Mouse (Mus musculus) forebrain, embryonic 12.5 days (tissue): Measurements from ENCODE around the gene Sephs2. TPM values are rescaled to one million over a fixed set of nuclear protein-coding genes. Genes with fewer than 3 reads are reported as not detected.

Experiments used
- ATAC-seq: fragments of 200-750 bp; cut with Nextera tagmentation; 2 replicates; pipeline ENCODE4 v1.8.0; 2017; ENCODE audit warnings: moderate TSS enrichment; ENCODE audit not compliant: low FRiP score
- H3K27ac ChIP-seq: fragments of 300-500 bp; sonication (generic); 2 replicates; pipeline ENCODE4 v1.5.1; 2016; ENCODE audit warnings: mild to moderate bottlenecking
- H3K27me3 ChIP-seq: fragments of 300-500 bp; sonication (generic); 2 replicates; pipeline ENCODE4 v1.6.1; 2016; ENCODE audit warnings: mild to moderate bottlenecking
- H3K36me3 ChIP-seq: fragments of 300-500 bp; sonication (generic); replicated peaks from 2 replicates; pipeline ENCODE4 v1.6.1; 2016; ENCODE audit warnings: mild to moderate bottlenecking
- H3K4me1 ChIP-seq: fragments of 300-500 bp; sonication (generic); 2 replicates; pipeline ENCODE4 v1.6.1; 2016
- H3K4me2 ChIP-seq: fragments of 300-500 bp; sonication (generic); 2 replicates; pipeline ENCODE4 v1.6.1; 2016; ENCODE audit warnings: mild to moderate bottlenecking, moderate library complexity
- H3K4me3 ChIP-seq: fragments of 300-500 bp; sonication (generic); replicated peaks from 2 replicates; pipeline ENCODE4 v1.5.1; 2016; ENCODE audit warnings: mild to moderate bottlenecking
- H3K9ac ChIP-seq: fragments of 300-500 bp; sonication (generic); 2 replicates; pipeline ENCODE4 v1.6.1; 2016; ENCODE audit warnings: mild to moderate bottlenecking
- H3K9me3 ChIP-seq: fragments of 300-500 bp; sonication (generic); 2 replicates; pipeline ENCODE4 v1.6.1; 2016
- WGBS: fragments of 180-500 bp; shearing (Covaris S2); methylation state at CpG from one replicate; pipeline ENCODE4 v1.1.7; 2016; 5-methylcytosine and 5-hydroxymethylcytosine counted together
- polyA plus RNA-seq: library from polyadenylated mRNA; unstranded; fragments of >200 nt; fragmentation: Nextera tagmentation; extraction: Ambion mirVana; gene quantifications from 2 replicates; pipeline ENCODE4 v1.2.1, GENCODE M21; 2016

The Sephs2 gene
- polyA plus RNA-seq, 1 experiment from 2014 or later, result 81.6 TPM

- no peak for ATAC-seq
- Histone ChIP-seq H3K36me3 (no peaks in the 10 kb centered on the region), H3K27ac (no peak overlapping the region), H3K9ac (no peak overlapping the region), H3K27me3 (no peaks in the 10 kb centered on the region; the same call in 1 of the 2 replicates), H3K9me3 (peaks cover 19% of the 10 kb centered on the region), H3K4me3 (no peak overlapping the region), H3K4me2 (no peak overlapping the region), H3K4me1 (no peaks in the 10 kb centered on the region; the same call in 1 of the 2 replicates)
- 85% methylated on average over 1 of the region's 1 CpGs for WGBS
Observed at GRCm38 (mm10) chr7:127287940-127288339, 14.1 kb upstream of the Sephs2 start.

- no peaks in the 10 kb centered on the region for H3K36me3 ChIP-seq
- H3K4me3 ChIP-seq, result no peak overlapping the region
- WGBS, result 76% methylated on average over 10 of the region's 10 CpGs
- H3K9me3 ChIP-seq, result peaks cover 19% of the 10 kb centered on the region
- no peaks in the 10 kb centered on the region; the same call in 1 of the 2 replicates for H3K4me1 ChIP-seq
- H3K4me2 ChIP-seq, result no peak overlapping the region
- H3K9ac ChIP-seq, result no peak overlapping the region
- H3K27ac ChIP-seq, result no peak overlapping the region
- H3K27me3 ChIP-seq, result no peaks in the 10 kb centered on the region; the same call in 1 of the 2 replicates
- no peak for ATAC-seq
Observed at GRCm38 (mm10) chr7:127285154-127285553, 11.3 kb upstream of the Sephs2 start.

- ATAC-seq, result no peak
- Histone ChIP-seq H3K4me3 (no peak overlapping the region), H3K4me2 (no peak overlapping the region), H3K27me3 (no peaks in the 10 kb centered on the region; the same call in 1 of the 2 replicates), H3K9ac (no peak overlapping the region), H3K27ac (no peak overlapping the region), H3K9me3 (0 out of 2 replicates have a peak, but pooled peaks cover 6% of the 10 kb centered on the region), H3K4me1 (no peaks in the 10 kb centered on the region), H3K36me3 (no peaks in the 10 kb centered on the region)
- 100% methylated on average over 2 of the region's 2 CpGs for WGBS
Observed at GRCm38 (mm10) chr7:127282190-127282589, 8.3 kb upstream of the Sephs2 start.

GRCm38 (mm10) chr7:127281114-127281513, 7.3 kb upstream of the Sephs2 start:
- Histone ChIP-seq H3K4me2 (no peak overlapping the region), H3K36me3 (no peaks in the 10 kb centered on the region), H3K9ac (no peak overlapping the region), H3K27me3 (no peaks in the 10 kb centered on the region; the same call in 1 of the 2 replicates), H3K27ac (no peak overlapping the region), H3K4me3 (no peak overlapping the region), H3K4me1 (no peaks in the 10 kb centered on the region), H3K9me3 (no peaks in the 10 kb centered on the region)
- 74% methylated on average over 4 of the region's 4 CpGs for WGBS
- no peak for ATAC-seq

- Histone ChIP-seq H3K36me3 (no peaks in the 10 kb centered on the region), H3K9ac (no peak overlapping the region), H3K27me3 (no peaks in the 10 kb centered on the region; the same call in 1 of the 2 replicates), H3K4me1 (no peaks in the 10 kb centered on the region), H3K27ac (no peak overlapping the region), H3K4me3 (no peak overlapping the region), H3K4me2 (no peak overlapping the region), H3K9me3 (no peaks in the 10 kb centered on the region)
- ATAC-seq, result no peak
- WGBS, result 82% methylated on average over 3 of the region's 3 CpGs
Observed at GRCm38 (mm10) chr7:127280092-127280491, 6.2 kb upstream of the Sephs2 start.

GRCm38 (mm10) chr7:127278311-127278710, 4.5 kb upstream of the Sephs2 start:
- Histone ChIP-seq H3K36me3 (no peaks in the 10 kb centered on the region), H3K27me3 (no peaks in the 10 kb centered on the region), H3K4me2 (no peak overlapping the region), H3K4me1 (peaks cover 3% of the 10 kb centered on the region), H3K9ac (peak overlapping the region; percentile 18; the same call in 1 of the 2 replicates), H3K27ac (no peak overlapping the region), H3K4me3 (no peak overlapping the region), H3K9me3 (no peaks in the 10 kb centered on the region)
- no peak; the same call in 1 of the 2 replicates for ATAC-seq
- WGBS, result 24% methylated on average over 8 of the region's 8 CpGs

- H3K4me3 ChIP-seq, result no peak overlapping the region
- H3K27ac ChIP-seq, result no peak overlapping the region
- H3K27me3 ChIP-seq, result no peaks in the 10 kb centered on the region
- peaks cover 4% of the 10 kb centered on the region for H3K36me3 ChIP-seq
- H3K9ac ChIP-seq, result no peak overlapping the region
- H3K9me3 ChIP-seq, result no peaks in the 10 kb centered on the region
- H3K4me1 ChIP-seq, result peaks cover 14% of the 10 kb centered on the region
- WGBS, result 74% methylated on average over 5 of the region's 5 CpGs
- no peak for ATAC-seq
- no peak overlapping the region for H3K4me2 ChIP-seq
Observed at GRCm38 (mm10) chr7:127276519-127276961, 2.7 kb upstream of the Sephs2 start.

- no peaks in the 10 kb centered on the region for H3K9me3 ChIP-seq
- ATAC-seq, result peak; percentile 76
- H3K27ac ChIP-seq, result peak overlapping the region; percentile 80
- peaks cover 14% of the 10 kb centered on the region for H3K4me1 ChIP-seq
- H3K36me3 ChIP-seq, result peaks cover 18% of the 10 kb centered on the region
- H3K9ac ChIP-seq, result peak overlapping the region; percentile 91
- WGBS, result 20% methylated on average over 46 of the region's 50 CpGs
- no peaks in the 10 kb centered on the region for H3K27me3 ChIP-seq
- H3K4me3 ChIP-seq, result peak overlapping the region; percentile 83
- H3K4me2 ChIP-seq, result peak overlapping the region; percentile 94
Observed at GRCm38 (mm10) chr7:127273118-127273923, 534 bp downstream of the Sephs2 start.

- Histone ChIP-seq H3K27me3 (no peaks in the 10 kb centered on the region), H3K4me3 (peak overlapping the region; percentile 83; the same call in 1 of the 2 replicates), H3K9ac (no peak overlapping the region), H3K9me3 (no peaks in the 10 kb centered on the region), H3K4me1 (peaks cover 14% of the 10 kb centered on the region), H3K27ac (no peak overlapping the region), H3K4me2 (peak overlapping the region; percentile 94), H3K36me3 (peaks cover 18% of the 10 kb centered on the region)
- no peak for ATAC-seq
- WGBS, result 97% methylated on average over 15 of the region's 15 CpGs
Observed at GRCm38 (mm10) chr7:127272566-127272965, 1.3 kb downstream of the Sephs2 start.

- Histone ChIP-seq H3K4me3 (no peak overlapping the region), H3K4me2 (no peak overlapping the region), H3K36me3 (peaks cover 18% of the 10 kb centered on the region), H3K9me3 (no peaks in the 10 kb centered on the region), H3K27ac (no peak overlapping the region), H3K9ac (no peak overlapping the region), H3K27me3 (no peaks in the 10 kb centered on the region), H3K4me1 (peaks cover 14% of the 10 kb centered on the region)
- ATAC-seq, result no peak
- 94% methylated on average over 4 of the region's 4 CpGs for WGBS
Observed at GRCm38 (mm10) chr7:127271093-127271492, 2.8 kb downstream of the Sephs2 start.

GRCm38 (mm10) chr7:127270666-127271065, 3.2 kb downstream of the Sephs2 start:
- Histone ChIP-seq H3K4me1 (peaks cover 14% of the 10 kb centered on the region), H3K27me3 (no peaks in the 10 kb centered on the region), H3K4me2 (no peak overlapping the region), H3K36me3 (peaks cover 18% of the 10 kb centered on the region), H3K4me3 (no peak overlapping the region), H3K9ac (no peak overlapping the region), H3K27ac (no peak overlapping the region), H3K9me3 (no peaks in the 10 kb centered on the region)
- no peak for ATAC-seq
- WGBS, result 93% methylated on average over 5 of the region's 5 CpGs

GRCm38 (mm10) chr7:127270256-127270655, 3.6 kb downstream of the Sephs2 start:
- Histone ChIP-seq H3K4me1 (peaks cover 14% of the 10 kb centered on the region), H3K9me3 (no peaks in the 10 kb centered on the region), H3K27me3 (no peaks in the 10 kb centered on the region), H3K27ac (no peak overlapping the region), H3K4me3 (no peak overlapping the region), H3K9ac (no peak overlapping the region), H3K4me2 (no peak overlapping the region), H3K36me3 (peaks cover 18% of the 10 kb centered on the region)
- no peak for ATAC-seq
- WGBS, result 88% methylated on average over 2 of the region's 2 CpGs

GRCm38 (mm10) chr7:127263526-127263925, 10.3 kb downstream of the Sephs2 start:
- Histone ChIP-seq H3K4me2 (no peak overlapping the region), H3K4me3 (no peak overlapping the region), H3K27me3 (no peaks in the 10 kb centered on the region), H3K36me3 (no peaks in the 10 kb centered on the region), H3K9ac (no peak overlapping the region), H3K4me1 (peaks cover 19% of the 10 kb centered on the region), H3K27ac (no peak overlapping the region), H3K9me3 (no peaks in the 10 kb centered on the region)
- 95% methylated on average over 3 of the region's 3 CpGs for WGBS
- ATAC-seq, result no peak
